In genomic region chr4:3051212-3051611, GRCm38 (mm10) we compare ENCODE assay signal across 14 mouse cellular contexts.
DNase-seq lines count a peak whose midpoint lies in the region; ATAC-seq lines count a peak whose summit lies in the region.
"Had no signal": no experiment of that assay in that cellular context is flagged by ENCODE, and none has a peak within 500 bp of the region (broad histone marks: within the 10 kb centered on the region; RNA-seq: fewer than 3 reads in every experiment).

No protein-coding gene starts in this region.

- peaks cover 50% of the 10 kb centered on the region for H3K9me3 ChIP-seq in lung, embryonic 16.5 days (ENCODE audit: control insufficient read depth, low read length)
- peaks cover 63% of the 10 kb centered on the region for H3K9me3 ChIP-seq in embryonic facial prominence, embryonic 14.5 days (ENCODE audit: control insufficient read depth, low read length)
- H3K9me3 ChIP-seq in liver, embryonic 13.5 days (replicated peaks) = peaks cover 61% of the 10 kb centered on the region

- H3K9ac ChIP-seq in lung, embryonic 16.5 days (ENCODE audit: low read length) = no peak overlapping the region
- no peak overlapping the region for H3K9ac ChIP-seq in embryonic facial prominence, embryonic 14.5 days (ENCODE audit: low read depth, low read length)
- no peak overlapping the region for H3K9ac ChIP-seq in liver, embryonic 13.5 days
- H3K9ac ChIP-seq: intestine, embryonic 15.5 days; limb, embryonic 12.5 days had no signal

- no peaks in the 10 kb centered on the region for H3K4me1 ChIP-seq in lung, embryonic 16.5 days (replicated peaks; ENCODE audit: control insufficient read depth, insufficient read depth, low read length)
- H3K4me1 ChIP-seq in embryonic facial prominence, embryonic 14.5 days (ENCODE audit: control insufficient read depth, insufficient read depth, low read length) = no peaks in the 10 kb centered on the region
- H3K4me1 ChIP-seq in liver, embryonic 13.5 days (replicated peaks) = no peaks in the 10 kb centered on the region
- H3K4me1 ChIP-seq: intestine, embryonic 15.5 days; limb, embryonic 12.5 days had no signal

- 0 out of 2 replicates have a peak, but pooled peaks have one; percentile 3 for ATAC-seq in lung, embryonic 16.5 days (ENCODE audit: low read depth)
- ATAC-seq in embryonic facial prominence, embryonic 14.5 days (ENCODE audit: low read depth) = 0 out of 2 replicates have a peak, but pooled peaks have one; percentile 3
- peak; percentile 11; the same call in 1 of the 2 replicates for ATAC-seq in liver, embryonic 13.5 days (ENCODE audit: low read depth)
- ATAC-seq: intestine, embryonic 15.5 days had no signal

- H3K36me3 ChIP-seq in lung, embryonic 16.5 days (ENCODE audit: control insufficient read depth, insufficient read depth, low read length) = no peaks in the 10 kb centered on the region
- H3K36me3 ChIP-seq in embryonic facial prominence, embryonic 14.5 days (ENCODE audit: control insufficient read depth, insufficient read depth, low read length) = no peaks in the 10 kb centered on the region
- no peaks in the 10 kb centered on the region for H3K36me3 ChIP-seq in liver, embryonic 13.5 days
- H3K36me3 ChIP-seq: intestine, embryonic 15.5 days; limb, embryonic 12.5 days had no signal

- 66% methylated on average over 5 of the region's 5 CpGs for WGBS in lung, embryonic 16.5 days
- WGBS in embryonic facial prominence, embryonic 14.5 days = 76% methylated on average over 5 of the region's 5 CpGs
- 49% methylated on average over 5 of the region's 5 CpGs for WGBS in liver, embryonic 13.5 days (ENCODE audit: insufficient replicate concordance)

- DNase-seq in heart, postnatal 4 days = peak; percentile 3
- no peak for DNase-seq in heart, adult 11 months
- no peak for DNase-seq in lung, postnatal 36 days
- no peak for DNase-seq in embryonic facial prominence, embryonic 14.5 days (ENCODE audit: low spot score)
- DNase-seq in liver, embryonic 13.5 days = no peak
- DNase-seq in cerebellum, postnatal 25 days = no peak
- DNase-seq in cerebellum, adult 11-12 months = no peak
- DNase-seq: adrenal gland, postnatal 14 days; thymus, postnatal 25 days had no signal

- H3K4me2 ChIP-seq in lung, embryonic 16.5 days (ENCODE audit: low read depth, low read length) = no peak overlapping the region
- H3K4me2 ChIP-seq in embryonic facial prominence, embryonic 14.5 days (ENCODE audit: low read depth, low read length) = no peak overlapping the region
- H3K4me2 ChIP-seq in liver, embryonic 13.5 days = no peak overlapping the region
- H3K4me2 ChIP-seq: intestine, embryonic 15.5 days; limb, embryonic 12.5 days had no signal

- H3K27ac ChIP-seq in lung, embryonic 16.5 days (ENCODE audit: low read length) = no peak overlapping the region
- H3K27ac ChIP-seq in embryonic facial prominence, embryonic 14.5 days (replicated peaks; ENCODE audit: low read depth, low read length) = no peak overlapping the region
- no peak overlapping the region for H3K27ac ChIP-seq in liver, embryonic 13.5 days
- H3K27ac ChIP-seq: heart, adult 2 months; intestine, embryonic 15.5 days; layer of hippocampus, adult 2 months; limb, embryonic 12.5 days had no signal

- no peaks in the 10 kb centered on the region for H3K27me3 ChIP-seq in lung, embryonic 16.5 days (ENCODE audit: control insufficient read depth, insufficient read depth, low read depth, low read length)
- no peaks in the 10 kb centered on the region for H3K27me3 ChIP-seq in embryonic facial prominence, embryonic 14.5 days (replicated peaks; ENCODE audit: control insufficient read depth, insufficient read depth, low read length)
- H3K27me3 ChIP-seq in liver, embryonic 13.5 days = no peaks in the 10 kb centered on the region
- H3K27me3 ChIP-seq: intestine, embryonic 15.5 days; limb, embryonic 12.5 days had no signal

- H3K4me3 ChIP-seq in lung, embryonic 16.5 days (ENCODE audit: low read length) = no peak overlapping the region
- H3K4me3 ChIP-seq in embryonic facial prominence, embryonic 14.5 days (ENCODE audit: low read depth, low read length) = no peak overlapping the region
- no peak overlapping the region for H3K4me3 ChIP-seq in liver, embryonic 13.5 days (replicated peaks)
- H3K4me3 ChIP-seq: heart, adult 2 months; intestine, embryonic 15.5 days; layer of hippocampus, adult 2 months; limb, embryonic 12.5 days had no signal
